In genomic region chr1:40181716-40182115, GRCm38 (mm10) we compare ENCODE assay signal across 22 mouse cellular contexts. TPM values are rescaled to one million over a fixed set of nuclear protein-coding genes. Genes with fewer than 3 reads are reported as not detected.
DNase-seq lines count a peak whose midpoint lies in the region; ATAC-seq and TF ChIP-seq lines count a peak whose summit lies in the region.
"Had no signal": no experiment of that assay in that cellular context is flagged by ENCODE, and none has a peak within 500 bp of the region (broad histone marks: within the 10 kb centered on the region; RNA-seq: fewer than 3 reads in every experiment).

No protein-coding gene starts in this region.

- no peak overlapping the region for H3K27ac ChIP-seq in heart, embryonic 11.5 days (ENCODE audit: low read depth, low read length)
- H3K27ac ChIP-seq in kidney, embryonic 14.5 days (ENCODE audit: low read depth, low read length): no peak overlapping the region
- no peak overlapping the region for H3K27ac ChIP-seq in stomach, postnatal 0 days (replicated peaks)
- H3K27ac ChIP-seq: embryonic facial prominence, embryonic 12.5 days; forebrain, embryonic 12.5 days; hindbrain, embryonic 12.5 days had no signal

- H3K4me3 ChIP-seq in heart, embryonic 11.5 days (ENCODE audit: low read depth, low read length): no peak overlapping the region
- H3K4me3 ChIP-seq in kidney, embryonic 14.5 days (ENCODE audit: low read length): no peak overlapping the region
- H3K4me3 ChIP-seq in stomach, postnatal 0 days (ENCODE audit: low read depth, low read length): no peak overlapping the region
- H3K4me3 ChIP-seq: embryonic facial prominence, embryonic 12.5 days; forebrain, embryonic 12.5 days; hindbrain, embryonic 12.5 days had no signal

- no peak for TF ChIP-seq EP300 in stomach, postnatal 0 days (optimal IDR thresholded peaks at IDR 0.05)

- no peaks in the 10 kb centered on the region for H3K9me3 ChIP-seq in heart, embryonic 11.5 days (replicated peaks; ENCODE audit: control insufficient read depth, low read length)
- no peaks in the 10 kb centered on the region; the same call in 1 of the 2 replicates for H3K9me3 ChIP-seq in kidney, embryonic 14.5 days (ENCODE audit: control insufficient read depth, low read length)
- no peaks in the 10 kb centered on the region for H3K9me3 ChIP-seq in stomach, postnatal 0 days (ENCODE audit: control insufficient read depth, low read length)
- H3K9me3 ChIP-seq: embryonic facial prominence, embryonic 12.5 days; forebrain, embryonic 12.5 days; G1E; hindbrain, embryonic 12.5 days had no signal

- H3K9ac ChIP-seq in heart, embryonic 11.5 days (ENCODE audit: low read depth, low read length): no peak overlapping the region
- no peak overlapping the region for H3K9ac ChIP-seq in kidney, embryonic 14.5 days (ENCODE audit: low read depth, low read length)
- H3K9ac ChIP-seq in stomach, postnatal 0 days (ENCODE audit: low read length): no peak overlapping the region
- H3K9ac ChIP-seq: embryonic facial prominence, embryonic 12.5 days; forebrain, embryonic 12.5 days; hindbrain, embryonic 12.5 days had no signal

- peaks cover 12% of the 10 kb centered on the region for H3K4me1 ChIP-seq in heart, embryonic 11.5 days (ENCODE audit: control insufficient read depth, insufficient read depth, low read length)
- no peaks in the 10 kb centered on the region for H3K4me1 ChIP-seq in kidney, embryonic 14.5 days (ENCODE audit: control insufficient read depth, insufficient read depth, low read length)
- H3K4me1 ChIP-seq in stomach, postnatal 0 days (replicated peaks; ENCODE audit: control insufficient read depth, insufficient read depth): no peaks in the 10 kb centered on the region
- H3K4me1 ChIP-seq: forebrain, embryonic 12.5 days; hindbrain, embryonic 12.5 days had no signal

- DNase-seq in gastrocnemius, adult 18-20 months (ENCODE audit: low spot score): peak; percentile 27
- no peak for DNase-seq in gastrocnemius, postnatal 36 days
- peak; percentile 40 to 52 for DNase-seq in heart, adult 9 months (ENCODE audit: low spot score in 2 of 2)
- DNase-seq in kidney, adult 11 months: peak; percentile 11
- DNase-seq in stomach, postnatal 0 days (ENCODE audit: low spot score): peak; percentile 4
- DNase-seq: adrenal gland, postnatal 10 days; B cell, adult 2 months; cerebellum, adult 11-12 months; cerebellum, adult 9-10 months; cerebellum, postnatal 25 days; gastrocnemius, postnatal 14 days had no signal

- no peak for ATAC-seq in heart, embryonic 11.5 days (replicated peaks; ENCODE audit: insufficient number of reproducible peaks, low FRiP score, low TSS enrichment)
- no peak for ATAC-seq in kidney, embryonic 14.5 days (ENCODE audit: low FRiP score, low TSS enrichment)
- no peak for ATAC-seq in stomach, postnatal 0 days (ENCODE audit: low FRiP score, low TSS enrichment)
- ATAC-seq: CD4-positive, CD25-positive, alpha-beta regulatory T cell, adult 4 months; forebrain, embryonic 16.5 days; hindbrain, embryonic 16.5 days; inflammation-experienced regulatory T-cells, adult 6 months; intestine, postnatal 0 days had no signal

- WGBS in heart, embryonic 11.5 days (ENCODE audit: insufficient replicate concordance): 54% methylated on average over 3 of the region's 3 CpGs
- 64% methylated on average over 3 of the region's 3 CpGs for WGBS in kidney, embryonic 14.5 days
- WGBS in stomach, postnatal 0 days: 67% methylated on average over 3 of the region's 3 CpGs

- TF ChIP-seq CTCF in stomach, postnatal 0 days (IDR thresholded peaks at IDR 0.05; ENCODE audit: low read depth): no peak

- H3K27me3 ChIP-seq in heart, embryonic 11.5 days (ENCODE audit: control insufficient read depth, insufficient read depth, low read length): no peaks in the 10 kb centered on the region
- H3K27me3 ChIP-seq in kidney, embryonic 14.5 days (ENCODE audit: control insufficient read depth, insufficient read depth, low read length): no peaks in the 10 kb centered on the region
- no peaks in the 10 kb centered on the region for H3K27me3 ChIP-seq in stomach, postnatal 0 days (ENCODE audit: control insufficient read depth, insufficient read depth, low read length)
- H3K27me3 ChIP-seq: embryonic facial prominence, embryonic 12.5 days; forebrain, embryonic 12.5 days; hindbrain, embryonic 12.5 days had no signal

- intact Hi-C loops in gastrocnemius, postnatal 36 days (cut with DNase I): no loop called here

- H3K4me2 ChIP-seq in heart, embryonic 11.5 days: no peak overlapping the region
- H3K4me2 ChIP-seq in kidney, embryonic 14.5 days (replicated peaks; ENCODE audit: low read depth, low read length): no peak overlapping the region
- no peak overlapping the region for H3K4me2 ChIP-seq in stomach, postnatal 0 days (replicated peaks; ENCODE audit: low read depth)
- H3K4me2 ChIP-seq: embryonic facial prominence, embryonic 12.5 days; forebrain, embryonic 12.5 days; hindbrain, embryonic 12.5 days had no signal

- no peaks in the 10 kb centered on the region for H3K36me3 ChIP-seq in heart, embryonic 11.5 days (ENCODE audit: control insufficient read depth, insufficient read depth, low read length)
- no peaks in the 10 kb centered on the region for H3K36me3 ChIP-seq in kidney, embryonic 14.5 days (ENCODE audit: control insufficient read depth, insufficient read depth, low read length)
- no peaks in the 10 kb centered on the region for H3K36me3 ChIP-seq in stomach, postnatal 0 days (ENCODE audit: control insufficient read depth, insufficient read depth, low read length)
- H3K36me3 ChIP-seq: embryonic facial prominence, embryonic 12.5 days; forebrain, embryonic 12.5 days; G1E; hindbrain, embryonic 12.5 days had no signal

RNA-seq across cellular contexts. Expression of gene Il1r1, which starts 43.2 kb away (rescaled TPM):
- total RNA-seq in gastrocnemius, adult 18-20 months (2021): 1 to 10 TPM; 2.7 to 3.4 TPM
- total RNA-seq in gastrocnemius, postnatal 36 days (2021): 1 to 10 TPM; 2.1 TPM
- polyA plus RNA-seq in heart, embryonic 11.5 days (2014; fragmentation: Nextera tagmentation; extraction: Ambion mirVana): 7.9 and 9.8 TPM in 2 replicates
- polyA plus RNA-seq in kidney, embryonic 14.5 days (2014; fragmentation: Nextera tagmentation; extraction: Ambion mirVana): 2.5 and 4.2 TPM in 2 replicates
- 7.3 TPM in 2 replicates for polyA plus RNA-seq in stomach, postnatal 0 days (2015; fragmentation: Nextera tagmentation; extraction: Ambion mirVana)
- polyA plus RNA-seq: CD4-positive, CD25-positive, alpha-beta regulatory T cell, adult 4 months; G1E had no signal

Comparison
In these comparisons a context has a peak if more than half of its experiments do, and no peak if none do; other contexts are left out.
1. DNase-seq: peak in gastrocnemius, adult 18-20 months (single experiment), heart, adult 9 months (2 of 2), kidney, adult 11 months (single experiment) and stomach, postnatal 0 days (single experiment); none in gastrocnemius, postnatal 36 days (0 of 2).